Mouse (Mus musculus): ENCODE measurements around the gene Polr3e. TPM values are rescaled to one million over a fixed set of nuclear protein-coding genes. Genes with fewer than 3 reads are reported as not detected.
"Not testable (repeated sequence)": the region's sequence is repeated elsewhere in the genome, so short reads cannot be mapped to it uniquely, and the experiment has no call there.

The Polr3e gene
- polyA plus RNA-seq, 1 experiment, result 25.8 TPM

DNA sequence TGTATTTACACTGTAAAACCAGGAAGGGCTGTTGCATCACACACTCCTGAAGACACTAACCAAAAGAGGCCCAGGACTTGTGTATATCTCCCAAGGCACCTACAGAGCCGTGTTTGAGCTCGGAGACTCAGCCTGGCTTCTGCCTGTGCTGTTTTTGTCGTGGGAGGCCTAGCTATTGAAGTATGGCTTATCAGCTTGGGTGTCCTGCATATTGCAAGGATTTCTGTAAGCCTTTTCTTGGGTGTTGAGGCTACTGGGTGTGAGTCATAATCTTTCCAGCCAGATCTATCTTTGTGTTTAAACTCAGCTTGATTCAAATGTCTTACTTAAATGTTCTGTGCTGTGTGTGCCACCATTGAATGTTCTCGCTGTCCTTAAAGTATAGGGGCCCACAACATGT lies 19.0 kb downstream of the Polr3e start:
- no peaks in the 10 kb centered on the region for H3K27me3 ChIP-seq (ENCODE audit: control insufficient read depth, insufficient read depth, low read length)
- no peak overlapping the region for H3K27ac ChIP-seq (ENCODE audit: control insufficient read depth, insufficient read depth, low read depth, low read length)
- H3K4me3 ChIP-seq (ENCODE audit: control insufficient read depth, low read depth, low read length), result no peak overlapping the region
- H3K4me1 ChIP-seq (ENCODE audit: control insufficient read depth, insufficient read depth, low read length), result no peaks in the 10 kb centered on the region
- TF ChIP-seq POLR2A (IDR thresholded peaks at IDR 0.05; ENCODE audit: control insufficient read depth, low read depth, low read length) (no peak), CTCF (IDR thresholded peaks at IDR 0.05; ENCODE audit: control insufficient read depth, insufficient read depth, insufficient replicate concordance, low read depth, low read length) (no peak)
- H3K36me3 ChIP-seq (ENCODE audit: control insufficient read depth, insufficient read depth, low read length), result peaks cover 12% of the 10 kb centered on the region

DNA sequence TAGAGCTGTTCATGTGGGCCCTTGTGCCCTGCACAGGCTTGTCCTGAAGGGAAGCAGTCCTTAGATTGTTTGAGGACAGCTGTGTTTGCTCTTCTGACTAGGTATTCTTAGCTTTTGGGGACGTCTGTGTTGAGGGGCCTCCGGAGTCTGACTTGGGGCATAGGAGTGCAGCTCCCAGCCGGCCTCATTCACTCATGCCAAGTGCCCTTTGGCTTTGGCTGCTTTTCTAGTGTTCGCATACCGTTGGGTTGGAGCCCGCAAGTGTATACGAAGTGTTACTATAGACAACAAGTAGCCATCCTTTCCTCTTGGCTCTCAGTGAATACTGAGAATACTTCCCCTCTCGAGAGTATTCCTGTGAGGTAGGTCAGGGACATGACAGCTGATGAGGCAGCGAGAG lies 20.7 kb downstream of the Polr3e start:
- Histone ChIP-seq H3K27ac (ENCODE audit: control insufficient read depth, insufficient read depth, low read depth, low read length) (no peak overlapping the region), H3K36me3 (ENCODE audit: control insufficient read depth, insufficient read depth, low read length) (peaks cover 8% of the 10 kb centered on the region), H3K4me1 (ENCODE audit: control insufficient read depth, insufficient read depth, low read length) (no peaks in the 10 kb centered on the region), H3K4me3 (ENCODE audit: control insufficient read depth, low read depth, low read length) (no peak overlapping the region), H3K27me3 (ENCODE audit: control insufficient read depth, insufficient read depth, low read length) (no peaks in the 10 kb centered on the region)
- TF ChIP-seq CTCF (IDR thresholded peaks at IDR 0.05; ENCODE audit: control insufficient read depth, insufficient read depth, insufficient replicate concordance, low read depth, low read length) (no peak), POLR2A (IDR thresholded peaks at IDR 0.05; ENCODE audit: control insufficient read depth, low read depth, low read length) (no peak)

DNA sequence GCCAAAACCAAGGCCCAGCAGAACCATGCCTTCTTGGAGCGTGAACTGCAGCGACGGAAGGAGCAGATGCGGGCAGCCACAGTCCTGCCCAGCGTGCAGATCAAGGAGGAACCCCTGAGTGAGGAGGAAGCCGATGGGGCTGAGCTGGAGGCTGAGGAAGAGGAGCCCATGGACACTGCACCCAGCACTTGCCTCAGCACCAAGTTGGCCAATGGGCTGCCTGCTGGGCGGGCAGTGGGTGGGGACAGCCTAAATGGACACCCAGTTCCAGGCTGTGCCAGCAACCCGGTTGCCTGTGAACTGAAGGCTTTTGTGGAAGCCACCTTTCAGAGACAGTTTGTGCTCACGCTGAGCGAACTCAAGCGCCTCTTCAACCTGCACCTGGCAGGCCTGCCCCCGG lies 22.8 kb downstream of the Polr3e start:
- Histone ChIP-seq H3K27me3 (ENCODE audit: control insufficient read depth, insufficient read depth, low read length) (no peaks in the 10 kb centered on the region), H3K4me3 (ENCODE audit: control insufficient read depth, low read depth, low read length) (no peak overlapping the region), H3K27ac (ENCODE audit: control insufficient read depth, insufficient read depth, low read depth, low read length) (no peak overlapping the region), H3K36me3 (ENCODE audit: control insufficient read depth, insufficient read depth, low read length) (peaks cover 5% of the 10 kb centered on the region), H3K4me1 (ENCODE audit: control insufficient read depth, insufficient read depth, low read length) (no peaks in the 10 kb centered on the region)
- TF ChIP-seq CTCF (IDR thresholded peaks at IDR 0.05; ENCODE audit: control insufficient read depth, insufficient read depth, insufficient replicate concordance, low read depth, low read length) (no peak), POLR2A (IDR thresholded peaks at IDR 0.05; ENCODE audit: control insufficient read depth, low read depth, low read length) (no peak)

DNA sequence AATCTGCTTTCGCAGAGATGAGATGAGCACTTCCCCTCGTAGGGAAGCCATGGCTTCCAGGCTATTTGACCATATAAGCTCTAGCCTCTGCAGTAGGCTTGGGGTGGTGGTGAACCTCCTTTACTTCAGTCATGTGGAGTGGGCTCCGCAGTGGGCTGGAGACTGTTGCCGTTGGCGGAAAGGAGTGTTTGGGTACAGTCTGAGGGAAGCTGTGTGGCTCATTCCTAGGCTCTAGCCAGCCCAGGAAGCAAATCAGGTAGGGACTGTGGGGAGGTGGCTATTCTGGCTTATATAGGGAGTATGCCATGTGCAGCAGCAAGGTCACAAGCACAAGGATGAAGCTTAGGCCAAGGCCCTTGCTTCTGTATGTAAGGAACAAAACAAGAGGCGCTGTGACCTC lies 23.7 kb downstream of the Polr3e start:
- H3K27ac ChIP-seq (ENCODE audit: control insufficient read depth, insufficient read depth, low read depth, low read length), result no peak overlapping the region

DNA sequence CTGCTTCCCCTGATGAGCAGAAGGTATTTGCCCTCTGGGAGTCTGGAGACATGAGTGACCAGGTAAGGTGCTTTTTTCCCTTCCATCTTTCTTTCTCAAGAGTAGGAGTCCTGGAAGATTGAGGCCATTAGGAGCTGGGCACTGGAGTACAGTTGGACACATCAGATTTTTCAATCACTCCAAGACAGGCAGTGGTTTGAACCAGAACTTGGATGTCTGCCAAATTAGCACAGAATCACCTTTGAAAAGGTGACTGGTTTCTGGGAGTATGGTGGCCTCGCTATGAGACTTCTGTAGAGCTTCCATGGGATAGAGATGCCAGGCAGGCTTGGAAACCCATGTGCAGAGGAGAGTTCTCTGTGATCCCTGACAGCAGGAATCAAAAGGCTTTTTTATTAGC lies 25.0 kb downstream of the Polr3e start:
- Histone ChIP-seq H3K36me3 (ENCODE audit: control insufficient read depth, insufficient read depth, low read length) (peaks cover 5% of the 10 kb centered on the region; the same call in 1 of the 2 replicates), H3K4me3 (ENCODE audit: control insufficient read depth, low read depth, low read length) (no peak overlapping the region), H3K27ac (ENCODE audit: control insufficient read depth, insufficient read depth, low read depth, low read length) (no peak overlapping the region), H3K27me3 (ENCODE audit: control insufficient read depth, insufficient read depth, low read length) (no peaks in the 10 kb centered on the region), H3K4me1 (ENCODE audit: control insufficient read depth, insufficient read depth, low read length) (no peaks in the 10 kb centered on the region)
- TF ChIP-seq CTCF (IDR thresholded peaks at IDR 0.05; ENCODE audit: control insufficient read depth, insufficient read depth, insufficient replicate concordance, low read depth, low read length) (no peak), POLR2A (IDR thresholded peaks at IDR 0.05; ENCODE audit: control insufficient read depth, low read depth, low read length) (no peak)

More for the DNA sequence above, 23.7 kb downstream of the Polr3e start:
- Histone ChIP-seq H3K4me3 (ENCODE audit: control insufficient read depth, low read depth, low read length) (no peak overlapping the region), H3K27me3 (ENCODE audit: control insufficient read depth, insufficient read depth, low read length) (no peaks in the 10 kb centered on the region), H3K36me3 (ENCODE audit: control insufficient read depth, insufficient read depth, low read length) (peaks cover 7% of the 10 kb centered on the region; the same call in 1 of the 2 replicates), H3K4me1 (ENCODE audit: control insufficient read depth, insufficient read depth, low read length) (no peaks in the 10 kb centered on the region)
- no peak for TF ChIP-seq POLR2A (IDR thresholded peaks at IDR 0.05; ENCODE audit: control insufficient read depth, low read depth, low read length)
- TF ChIP-seq CTCF (IDR thresholded peaks at IDR 0.05; ENCODE audit: control insufficient read depth, insufficient read depth, insufficient replicate concordance, low read depth, low read length), result no peak

DNA sequence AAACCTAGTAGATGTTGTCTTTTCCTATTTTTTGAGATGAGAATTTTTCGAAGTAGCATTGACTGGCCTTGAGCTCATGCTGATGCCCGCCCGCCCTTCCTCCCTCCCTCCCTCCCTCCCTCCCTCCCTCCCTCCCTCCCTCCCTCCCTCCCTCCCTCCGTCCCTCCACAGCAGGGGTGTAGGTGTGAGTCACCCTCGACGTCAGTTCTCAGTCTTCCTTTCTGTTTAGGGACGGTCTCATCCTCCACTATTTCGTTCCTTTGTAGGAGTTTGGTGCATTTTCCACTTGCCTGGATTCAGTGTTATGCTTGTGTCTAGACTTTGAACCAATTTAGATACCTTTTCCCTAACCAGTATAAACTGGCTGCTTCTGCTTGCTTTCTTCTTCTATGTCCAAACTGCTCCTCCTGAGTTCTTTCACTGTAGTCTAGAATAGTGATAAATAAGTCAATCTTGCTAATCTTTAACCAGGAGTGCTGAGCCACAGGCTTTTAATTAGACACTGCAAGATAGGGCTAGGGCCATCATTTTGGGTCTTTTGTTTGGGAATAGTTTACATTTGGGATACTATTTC lies 26.5 kb downstream of the Polr3e start:
- Histone ChIP-seq H3K27me3 (ENCODE audit: control insufficient read depth, insufficient read depth, low read length) (no peaks in the 10 kb centered on the region), H3K4me3 (ENCODE audit: control insufficient read depth, low read depth, low read length) (no peak overlapping the region), H3K27ac (ENCODE audit: control insufficient read depth, insufficient read depth, low read depth, low read length) (no peak overlapping the region), H3K36me3 (ENCODE audit: control insufficient read depth, insufficient read depth, low read length) (peaks cover 4% of the 10 kb centered on the region; the same call in 1 of the 2 replicates), H3K4me1 (ENCODE audit: control insufficient read depth, insufficient read depth, low read length) (no peaks in the 10 kb centered on the region)
- TF ChIP-seq CTCF (IDR thresholded peaks at IDR 0.05; ENCODE audit: control insufficient read depth, insufficient read depth, insufficient replicate concordance, low read depth, low read length) (no peak), POLR2A (IDR thresholded peaks at IDR 0.05; ENCODE audit: control insufficient read depth, low read depth, low read length) (no peak)

DNA sequence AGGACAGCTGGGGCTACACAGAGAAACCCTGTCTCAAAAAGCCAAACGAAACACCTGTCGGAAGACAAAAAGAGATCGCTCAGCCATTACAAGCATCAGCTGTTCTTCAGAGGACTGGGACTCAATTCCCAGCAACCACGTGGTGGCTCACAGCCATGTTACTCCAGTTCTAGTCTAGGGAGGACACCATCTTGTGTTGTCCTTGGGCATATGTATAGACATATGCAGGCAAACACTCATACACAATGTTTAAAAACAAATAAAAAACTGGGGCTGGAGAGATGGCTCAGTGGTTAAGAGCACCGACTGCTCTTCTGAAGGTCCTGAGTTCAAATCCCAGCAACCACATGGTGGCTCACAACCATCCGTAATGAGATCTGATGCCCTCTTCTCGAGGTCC lies 36.0 kb downstream of the Polr3e start:
- not testable (repeated sequence) for H3K36me3 ChIP-seq (ENCODE audit: control insufficient read depth, insufficient read depth, low read length); H3K4me3 ChIP-seq (ENCODE audit: control insufficient read depth, low read depth, low read length); H3K27me3 ChIP-seq (ENCODE audit: control insufficient read depth, insufficient read depth, low read length); H3K4me1 ChIP-seq (ENCODE audit: control insufficient read depth, insufficient read depth, low read length); H3K27ac ChIP-seq (ENCODE audit: control insufficient read depth, insufficient read depth, low read depth, low read length)

DNA sequence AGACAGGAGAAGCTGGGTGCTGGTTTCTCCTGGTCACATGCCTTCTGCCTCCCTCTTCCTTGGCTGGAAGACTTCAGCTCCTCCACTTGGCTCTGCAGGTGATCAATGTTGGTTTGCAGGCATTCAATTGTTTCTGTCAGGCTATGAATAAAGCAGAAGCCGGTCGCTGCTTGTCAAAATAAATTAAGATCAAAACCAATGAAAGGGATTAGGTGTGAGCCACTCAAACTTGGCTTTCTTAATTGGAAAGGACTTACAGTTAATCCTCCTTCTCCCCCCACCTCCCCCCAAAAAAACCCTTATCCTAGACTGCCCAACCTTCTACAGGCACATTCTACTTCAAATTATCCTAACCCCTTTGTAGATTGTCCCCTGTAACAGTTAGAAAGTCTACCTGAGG lies 42.6 kb downstream of the Polr3e start:
- no peak overlapping the region for H3K4me3 ChIP-seq (ENCODE audit: control insufficient read depth, low read depth, low read length)
- no peaks in the 10 kb centered on the region; the same call in none of the 2 replicates for H3K36me3 ChIP-seq (ENCODE audit: control insufficient read depth, insufficient read depth, low read length)
- no peaks in the 10 kb centered on the region; the same call in 1 of the 2 replicates for H3K4me1 ChIP-seq (ENCODE audit: control insufficient read depth, insufficient read depth, low read length)
- H3K27ac ChIP-seq (ENCODE audit: control insufficient read depth, insufficient read depth, low read depth, low read length), result no peak overlapping the region
- no peak for TF ChIP-seq CTCF (IDR thresholded peaks at IDR 0.05; ENCODE audit: control insufficient read depth, insufficient read depth, insufficient replicate concordance, low read depth, low read length)
- no peak for TF ChIP-seq POLR2A (IDR thresholded peaks at IDR 0.05; ENCODE audit: control insufficient read depth, low read depth, low read length)
- H3K27me3 ChIP-seq (ENCODE audit: control insufficient read depth, insufficient read depth, low read length), result no peaks in the 10 kb centered on the region

Data from testis, adult 2 months (tissue).